Comparison of ENCODE assay signal across 27 mouse cellular contexts in the genomic region with DNA sequence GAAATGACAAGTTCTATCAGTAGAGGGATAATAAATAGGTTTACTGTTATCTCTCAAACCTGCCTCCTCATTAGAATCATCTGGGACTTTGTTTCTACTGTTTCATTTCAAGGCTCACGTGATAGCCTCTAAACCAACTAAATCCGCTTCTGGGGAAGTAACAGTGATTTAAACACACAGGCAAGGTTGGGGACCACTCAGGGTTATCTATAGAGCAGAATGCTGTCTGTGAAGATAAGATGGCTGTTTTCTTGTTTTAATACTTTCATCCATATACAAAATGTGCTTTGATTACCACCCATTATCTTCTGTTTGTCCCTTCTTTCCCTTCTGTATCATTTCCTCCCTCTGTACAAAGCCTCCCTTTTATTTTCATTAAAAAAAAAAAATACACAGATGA.
"Had no signal": no experiment of that assay in that cellular context is flagged by ENCODE, and none has a peak within 500 bp of the region (broad histone marks: within the 10 kb centered on the region; RNA-seq: fewer than 3 reads in every experiment).

No protein-coding gene starts in this region.

- ATAC-seq: forebrain, embryonic 13.5 days; forebrain, embryonic 14.5 days; forebrain, embryonic 15.5 days; forebrain, embryonic 16.5 days; forebrain, postnatal 0 days had no signal

- H3K36me3 ChIP-seq: embryonic facial prominence, embryonic 10.5 days; embryonic facial prominence, embryonic 12.5 days; embryonic facial prominence, embryonic 13.5 days; embryonic facial prominence, embryonic 15.5 days; forebrain, embryonic 10.5 days; forebrain, embryonic 12.5 days; forebrain, embryonic 15.5 days had no signal

- H3K4me3 ChIP-seq: embryonic facial prominence, embryonic 10.5 days; embryonic facial prominence, embryonic 12.5 days; embryonic facial prominence, embryonic 13.5 days; embryonic facial prominence, embryonic 15.5 days; erythroblast, embryonic 14.5 days; forebrain, embryonic 10.5 days; forebrain, embryonic 12.5 days; forebrain, embryonic 13.5 days; forebrain, embryonic 15.5 days; gastrocnemius, adult 2 months; heart, adult 2 months had no signal

- DNase-seq: cerebellum, adult 8-10 months; cerebellum, adult 9-10 months; cerebellum, adult 9-11 months; cerebellum, postnatal 10 days; cerebellum, postnatal 14 days; cerebellum, postnatal 36 days; embryo, embryonic 11 days; forebrain, postnatal 0 days; gastrocnemius, adult 2 months; gastrocnemius, postnatal 10 days; gastrocnemius, postnatal 14 days; gastrocnemius, postnatal 25 days; gastrocnemius, postnatal 36 days; heart, adult 11 months; heart, adult 18-20 months; heart, adult 2 months had no signal

- H3K27ac ChIP-seq: embryonic facial prominence, embryonic 10.5 days; embryonic facial prominence, embryonic 12.5 days; embryonic facial prominence, embryonic 13.5 days; embryonic facial prominence, embryonic 15.5 days; forebrain, embryonic 10.5 days; forebrain, embryonic 12.5 days; forebrain, embryonic 13.5 days; forebrain, embryonic 15.5 days; gastrocnemius, adult 2 months; heart, adult 2 months had no signal

- H3K9me3 ChIP-seq: embryonic facial prominence, embryonic 10.5 days; embryonic facial prominence, embryonic 12.5 days; embryonic facial prominence, embryonic 13.5 days; embryonic facial prominence, embryonic 15.5 days; forebrain, embryonic 10.5 days; forebrain, embryonic 12.5 days; forebrain, embryonic 13.5 days; forebrain, embryonic 15.5 days had no signal

- H3K9ac ChIP-seq: embryonic facial prominence, embryonic 12.5 days; embryonic facial prominence, embryonic 13.5 days; embryonic facial prominence, embryonic 15.5 days; forebrain, embryonic 12.5 days; forebrain, embryonic 13.5 days; forebrain, embryonic 15.5 days; forebrain, postnatal 0 days had no signal

- H3K4me2 ChIP-seq: embryonic facial prominence, embryonic 12.5 days; embryonic facial prominence, embryonic 13.5 days; embryonic facial prominence, embryonic 15.5 days; forebrain, embryonic 12.5 days; forebrain, embryonic 13.5 days; forebrain, embryonic 15.5 days had no signal

- H3K27me3 ChIP-seq: embryonic facial prominence, embryonic 12.5 days; embryonic facial prominence, embryonic 13.5 days; embryonic facial prominence, embryonic 15.5 days; forebrain, embryonic 12.5 days; forebrain, embryonic 13.5 days; forebrain, embryonic 15.5 days had no signal
